Mouse (Mus musculus): ENCODE results near the gene Tfip11.

DNA sequence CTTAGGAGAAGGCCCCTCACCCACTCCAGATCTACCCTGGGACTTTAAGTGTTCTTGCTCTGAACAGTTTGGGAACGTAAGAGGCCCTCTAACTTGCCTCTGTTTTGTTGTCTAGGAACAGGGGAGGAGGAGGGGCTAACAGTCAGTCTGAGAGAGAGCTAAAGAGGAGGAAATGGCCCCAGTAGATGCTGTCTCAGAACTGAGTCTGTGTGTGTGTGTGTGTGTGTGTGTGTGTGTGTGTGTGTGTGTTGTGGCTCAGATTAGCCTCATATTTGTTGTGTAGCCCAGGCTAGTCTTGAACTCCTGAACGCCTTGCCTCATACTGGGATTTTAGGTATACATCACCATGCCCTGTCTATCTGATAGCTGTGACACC lies 39.6 kb upstream of the Tfip11 start:
- TF ChIP-seq CTCF (IDR thresholded peaks at IDR 0.05; ENCODE audit: low read depth), result no peak
- no peak for TF ChIP-seq EP300 (IDR thresholded peaks at IDR 0.05; ENCODE audit: low read depth)
